Mouse (Mus musculus) G1E (cell line): ENCODE results near the gene Mtrr. TPM values are rescaled to one million over a fixed set of nuclear protein-coding genes. Genes with fewer than 3 reads are reported as not detected.

Source experiments
- ATAC-seq: 2 replicates; pipeline ENCODE4 v1.8.0; 2016; ENCODE audit warnings: mild to moderate bottlenecking; ENCODE audit not compliant: insufficient number of reproducible peaks, poor library complexity, low FRiP score, severe bottlenecking; ENCODE audit errors: extremely low read depth
- DNase-seq: peaks from one replicate; pipeline ENCODE4 v3.0.0; 2012; ENCODE audit warnings: low spot score
- H3K27me3 ChIP-seq: 2 replicates; pipeline ENCODE4 v1.6.1; 2012; ENCODE audit warnings: mild to moderate bottlenecking, low read length, inconsistent platforms; ENCODE audit not compliant: insufficient read depth
- H3K36me3 ChIP-seq: replicated peaks from 2 replicates; pipeline ENCODE3; 2012; ENCODE audit warnings: mild to moderate bottlenecking, inconsistent platforms
- H3K4me1 ChIP-seq: 2 replicates; pipeline ENCODE4 v1.6.1; 2012; ENCODE audit warnings: low read depth, low read length, inconsistent platforms, mixed read lengths; ENCODE audit not compliant: insufficient read depth
- H3K4me3 ChIP-seq: 2 replicates; pipeline ENCODE4 v1.5.1; 2012; ENCODE audit warnings: low read depth, mild to moderate bottlenecking, inconsistent platforms, low read length, moderate library complexity, mixed read lengths
- H3K9me3 ChIP-seq: replicated peaks from 2 replicates; pipeline ENCODE4 v1.6.1; 2012; ENCODE audit warnings: inconsistent platforms
- CTCF ChIP-seq: IDR thresholded peaks from 2 replicates; pipeline ENCODE4 v1.5.1; 2012; ENCODE audit warnings: low read depth, low read length, inconsistent platforms, mixed read lengths
- GATA1 ChIP-seq: IDR thresholded peaks from 2 replicates; pipeline ENCODE4 v1.6.1; 2012; ENCODE audit warnings: borderline replicate concordance, low read length, inconsistent platforms, mixed read lengths
- GATA2 ChIP-seq: IDR thresholded peaks from 2 replicates; pipeline ENCODE4 v1.6.1; 2012; ENCODE audit warnings: low read depth, low read length, inconsistent platforms, borderline replicate concordance
- POLR2AphosphoS5 ChIP-seq: IDR thresholded peaks from 2 replicates; pipeline ENCODE4 v1.6.1; 2012; ENCODE audit warnings: low read depth, low read length, inconsistent platforms; ENCODE audit not compliant: insufficient replicate concordance
- TAL1 ChIP-seq: conservative IDR thresholded peaks from 2 replicates; pipeline ENCODE4 v1.6.1; 2012; ENCODE audit warnings: low read depth, low read length, inconsistent platforms, mixed read lengths
- polyA plus RNA-seq: library from polyadenylated mRNA; stranded (reverse); fragments of >175 nt; gene quantifications from 2 replicates; pipeline ENCODE4 v1.2.3, GENCODE M21; 2012
- total RNA-seq, 2 experiments: library from RNA; stranded (forward) in 1 of 2; stranded (reverse) in 1 of 2; fragments of 200-1000 nt in 1 of 2; fragments of >200 nt in 1 of 2; fragmentation: Nextera tagmentation in 1 of 2; gene quantifications; 2 replicates each; pipeline ENCODE4 v1.2.3; 2014 to 2017

Gene Mtrr
- total and polyA plus RNA-seq, 3 experiments: 10.1 to 28.1 (median 19.6) TPM

DNA sequence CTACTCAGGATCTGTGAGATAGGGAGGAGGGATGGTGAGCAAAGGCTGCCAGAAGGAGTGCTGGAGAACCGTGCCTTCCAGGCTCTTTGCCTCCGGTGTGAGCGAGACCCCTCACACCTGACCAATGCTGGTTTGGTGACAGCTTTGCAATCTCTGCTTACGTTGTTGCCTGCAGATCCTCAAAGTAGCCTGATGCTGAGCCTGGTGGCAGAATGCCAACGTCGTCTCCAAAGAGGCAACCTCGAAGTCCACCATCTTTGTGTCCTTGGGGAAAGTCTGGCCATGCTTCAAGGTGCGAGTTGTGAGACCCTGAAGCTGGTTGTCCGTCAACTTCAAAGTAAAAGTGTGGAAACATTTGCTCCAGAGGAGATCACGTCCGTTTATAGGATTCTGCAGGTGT, 2.0 kb upstream of the Mtrr start:
- TF ChIP-seq GATA1 (no peak), TAL1 (no peak), POLR2AphosphoS5 (no peak), GATA2 (no peak), CTCF (no peak)
- Histone ChIP-seq H3K9me3 (no peaks in the 10 kb centered on the region), H3K4me1 (peaks cover 53% of the 10 kb centered on the region), H3K27me3 (no peaks in the 10 kb centered on the region), H3K4me3 (no peak overlapping the region; the same call in 1 of the 2 replicates), H3K36me3 (peaks cover 69% of the 10 kb centered on the region)
- DNase-seq: no peak
- no peak for ATAC-seq

DNA sequence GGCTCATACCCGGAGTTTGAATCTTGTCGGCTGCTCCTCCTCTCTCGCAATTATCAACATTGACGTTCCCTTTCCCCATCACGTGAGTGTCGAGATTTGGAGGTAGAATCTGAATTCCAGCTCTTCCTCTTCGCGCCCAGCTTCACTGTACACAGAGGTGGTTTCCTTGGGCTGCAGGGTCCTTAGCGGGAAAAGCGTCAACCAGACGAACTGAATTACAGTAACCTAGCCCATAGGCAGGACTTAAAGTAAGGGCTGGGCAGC, 500 bp upstream of the Mtrr start:
- Histone ChIP-seq H3K4me1 (peaks cover 49% of the 10 kb centered on the region), H3K27me3 (no peaks in the 10 kb centered on the region), H3K9me3 (no peaks in the 10 kb centered on the region), H3K4me3 (peak overlapping the region; percentile 76), H3K36me3 (peaks cover 68% of the 10 kb centered on the region)
- DNase-seq (no peak), ATAC-seq (no peak)
- TF ChIP-seq GATA2 (no peak), GATA1 (no peak), TAL1 (no peak), CTCF (no peak), POLR2AphosphoS5 (no peak)

DNA sequence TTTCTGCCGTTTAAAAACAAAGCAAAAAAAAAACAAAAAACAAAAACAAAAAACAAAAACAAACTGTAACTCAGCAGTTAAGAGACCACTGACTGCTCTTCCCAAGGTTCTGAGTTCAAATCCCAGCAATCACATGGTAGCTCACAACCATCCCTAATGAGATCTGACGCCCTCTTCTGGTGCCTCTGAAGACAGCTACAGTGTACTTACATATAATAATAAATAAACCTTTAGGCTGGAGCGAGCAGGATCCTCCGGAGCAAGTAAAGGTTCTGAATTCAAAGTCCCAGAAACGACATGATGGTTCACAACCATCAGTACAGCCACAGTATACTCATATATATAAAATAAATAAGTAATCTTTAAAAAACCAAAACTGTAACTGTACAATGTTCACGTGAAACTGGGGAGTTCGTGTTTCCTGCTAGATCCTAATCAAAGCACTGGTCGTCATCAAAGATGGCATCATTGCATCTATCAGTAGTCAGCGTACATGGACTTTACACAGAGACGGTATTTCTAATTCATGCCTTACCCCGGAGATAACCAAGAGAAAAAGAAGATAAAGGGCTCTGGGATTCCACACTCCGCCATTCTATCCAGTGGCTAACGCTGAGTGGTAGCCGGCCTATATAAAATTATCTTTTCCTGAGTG, 736 bp downstream of the Mtrr start:
- Histone ChIP-seq H3K4me3 (peak overlapping the region; percentile 76), H3K4me1 (peaks cover 43% of the 10 kb centered on the region), H3K27me3 (no peaks in the 10 kb centered on the region), H3K36me3 (peaks cover 69% of the 10 kb centered on the region), H3K9me3 (no peaks in the 10 kb centered on the region)
- TF ChIP-seq GATA1 (no peak), GATA2 (no peak), TAL1 (no peak), POLR2AphosphoS5 (no peak), CTCF (no peak)
- ATAC-seq (0 out of 2 replicates have a peak, but pooled peaks have one; percentile 2), DNase-seq (no peak)

DNA sequence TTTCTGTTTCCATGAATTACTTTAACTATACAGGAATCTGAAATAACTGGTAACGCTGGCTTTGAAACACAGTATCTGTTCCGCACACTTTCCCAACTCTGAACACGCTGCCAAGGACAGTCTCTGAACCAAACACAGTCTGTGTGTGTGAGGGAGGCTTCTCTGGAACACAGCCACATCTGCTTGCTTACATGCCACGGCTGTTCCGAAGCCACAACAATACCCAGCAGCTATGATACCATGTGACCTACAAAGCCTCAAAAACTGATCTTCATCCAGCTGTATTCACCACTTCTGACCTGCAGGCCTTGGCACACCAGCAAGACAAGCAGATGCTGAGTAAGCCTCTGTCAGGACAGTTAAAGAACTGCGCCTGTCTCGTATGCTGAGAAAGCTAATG, 4.0 kb downstream of the Mtrr start:
- Histone ChIP-seq H3K36me3 (peaks cover 71% of the 10 kb centered on the region), H3K9me3 (no peaks in the 10 kb centered on the region), H3K4me1 (peaks cover 18% of the 10 kb centered on the region), H3K4me3 (no peak overlapping the region), H3K27me3 (no peaks in the 10 kb centered on the region)
- TF ChIP-seq GATA1 (no peak), POLR2AphosphoS5 (no peak), GATA2 (no peak), TAL1 (no peak), CTCF (no peak)
- ATAC-seq (no peak), DNase-seq (no peak)

DNA sequence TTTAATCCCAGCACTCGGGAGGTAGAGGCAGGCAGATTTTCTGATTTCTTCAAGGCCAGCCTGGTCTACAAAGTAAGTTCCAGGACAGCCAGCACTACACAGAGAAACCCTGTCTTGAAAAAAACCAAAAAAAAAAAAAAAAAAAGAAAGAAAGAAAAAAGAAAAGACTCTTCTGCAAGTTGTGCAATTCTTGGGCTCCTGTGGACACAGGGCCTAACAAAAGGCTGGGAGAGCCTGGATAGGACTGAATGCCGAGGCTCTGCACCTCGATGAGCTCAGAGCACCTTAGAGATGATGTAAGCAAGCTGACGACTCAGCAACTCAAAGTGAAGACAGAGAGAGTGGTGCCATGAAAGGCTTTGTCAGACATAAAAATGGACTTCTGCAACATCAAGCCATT, 7.6 kb downstream of the Mtrr start:
- H3K4me1 ChIP-seq: peaks cover 2% of the 10 kb centered on the region; the same call in 1 of the 2 replicates
- TF ChIP-seq CTCF (no peak), TAL1 (no peak), GATA2 (no peak), POLR2AphosphoS5 (no peak), GATA1 (no peak)
- no peaks in the 10 kb centered on the region for H3K27me3 ChIP-seq
- H3K36me3 ChIP-seq: peaks cover 92% of the 10 kb centered on the region
- no peak for DNase-seq
- H3K9me3 ChIP-seq: no peaks in the 10 kb centered on the region
- no peak for ATAC-seq
- H3K4me3 ChIP-seq: no peak overlapping the region

DNA sequence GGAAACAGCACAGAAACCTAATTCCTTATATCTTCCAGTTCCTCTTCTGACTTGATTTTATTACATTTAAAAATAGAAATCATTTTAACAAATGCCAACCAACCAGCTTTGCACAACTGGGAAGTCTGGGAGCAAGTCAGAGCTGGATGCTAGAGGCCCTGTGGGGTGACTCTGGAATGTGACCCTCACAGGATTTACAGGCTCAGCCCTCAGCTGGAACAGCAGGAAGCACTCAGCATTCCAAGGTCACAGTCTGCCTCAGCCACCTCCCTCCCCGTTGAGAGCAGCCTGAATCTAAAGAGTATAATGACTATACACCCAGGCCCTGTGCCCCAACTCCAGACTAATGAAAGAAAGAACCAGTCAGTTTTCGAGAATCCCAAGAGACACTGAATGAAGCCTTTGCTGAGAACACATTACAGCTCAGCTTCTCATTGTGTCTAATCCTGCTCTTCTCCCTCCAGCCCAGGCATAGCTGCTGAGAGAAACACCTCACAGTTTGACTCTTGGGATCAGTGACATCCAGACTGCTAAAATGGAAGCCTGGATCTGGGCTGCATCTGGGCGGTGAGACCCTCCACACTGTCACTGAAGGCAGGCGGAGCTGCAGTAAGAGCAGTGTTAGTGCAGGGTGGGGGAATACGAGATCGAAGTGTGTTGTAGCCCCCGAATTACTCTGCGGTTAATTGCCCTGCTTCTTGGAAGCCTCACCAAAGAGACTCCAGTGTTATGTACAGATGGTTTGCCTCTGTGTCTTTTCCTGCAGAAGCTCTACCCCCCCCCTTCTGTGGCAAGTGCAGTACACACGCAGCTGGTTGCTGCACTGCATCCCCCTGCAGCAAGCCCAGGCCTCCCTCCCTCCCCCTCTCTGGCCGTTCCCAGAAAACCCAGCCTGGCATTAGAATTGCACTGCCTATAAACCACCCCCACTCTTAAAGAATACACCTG, 8.7 kb downstream of the Mtrr start:
- no peak for TF ChIP-seq TAL1
- no peak for TF ChIP-seq CTCF
- no peak for TF ChIP-seq GATA1
- no peak for DNase-seq
- no peak for ATAC-seq
- Histone ChIP-seq H3K4me1 (no peaks in the 10 kb centered on the region; the same call in 1 of the 2 replicates), H3K27me3 (no peaks in the 10 kb centered on the region), H3K4me3 (no peak overlapping the region), H3K36me3 (peaks cover 93% of the 10 kb centered on the region), H3K9me3 (no peaks in the 10 kb centered on the region)
